Mouse (Mus musculus): ENCODE measurements around the gene Setd3. TPM values are rescaled to one million over a fixed set of nuclear protein-coding genes. Genes with fewer than 3 reads are reported as not detected.

The Setd3 gene
- total and polyA plus RNA-seq, 3 experiments = 40.1 to 59.9 TPM; not detected in 1

DNA sequence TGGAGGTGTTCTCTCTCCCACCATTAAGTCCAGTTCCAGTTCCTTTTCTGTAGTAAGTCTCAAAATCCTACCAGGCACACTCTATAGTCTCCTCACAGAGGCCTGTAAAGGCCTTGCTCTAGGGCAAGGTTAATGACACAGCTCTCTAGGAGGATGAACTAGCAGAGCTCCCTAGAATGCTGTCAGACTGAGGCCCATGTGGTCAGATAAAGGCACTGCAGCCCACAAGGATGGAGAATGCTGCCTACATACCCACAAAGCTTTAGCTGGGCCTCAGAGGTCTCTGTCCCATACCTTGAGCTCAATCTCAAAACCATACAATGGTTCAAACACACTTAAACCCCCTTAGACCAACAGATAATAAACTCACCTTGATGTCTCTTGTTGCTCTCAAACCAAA, 19.3 kb downstream of the Setd3 start:
- H3K9me3 ChIP-seq (replicated peaks; ENCODE audit: insufficient read depth, low read length) = no peaks in the 10 kb centered on the region
- TF ChIP-seq CTCF (IDR thresholded peaks at IDR 0.05 in 2 of 3, conservative IDR thresholded peaks at IDR 0.05 in 1 of 3; ENCODE audit: control insufficient read depth in 1 of 3, insufficient read depth in 1 of 3, low read depth in 2 of 3, low read length in 3 of 3, poor library complexity in 1 of 3, severe bottlenecking in 1 of 3) (peak in 1 of 3 experiments; percentile 17; a peak in 1 of 6 replicates), POLR2AphosphoS5 (IDR thresholded peaks at IDR 0.05; ENCODE audit: borderline replicate concordance, low read depth, low read length) (no peak), GATA1 (IDR thresholded peaks at IDR 0.05; ENCODE audit: low read depth, low read length) (no peak)
- peaks cover 0 to 12% of the 10 kb centered on the region in 2 experiments; a peak in 2 of 4 replicates for H3K36me3 ChIP-seq (ENCODE audit: control insufficient read depth in 1 of 2, insufficient read depth in 2 of 2, low read length in 2 of 2)
- DNase-seq (ENCODE audit: low read depth, low spot score) = no peak
- H3K4me1 ChIP-seq (ENCODE audit: control insufficient read depth in 1 of 2, insufficient read depth in 2 of 2, low read length in 2 of 2) = no peaks in the 10 kb centered on the region
- no peaks in the 10 kb centered on the region for H3K79me2 ChIP-seq (ENCODE audit: control insufficient read depth, insufficient read depth, low read length, poor library complexity)
- H3K27ac ChIP-seq (ENCODE audit: control insufficient read depth, low read depth, low read length) = no peak overlapping the region
- no peak overlapping the region for H3K4me3 ChIP-seq (ENCODE audit: control insufficient read depth in 1 of 2, insufficient read depth in 1 of 2, low read depth in 2 of 2, low read length in 2 of 2)
- H3K27me3 ChIP-seq (ENCODE audit: control insufficient read depth in 1 of 2, insufficient read depth in 2 of 2, low read length in 2 of 2) = no peaks in the 10 kb centered on the region
- no peak overlapping the region for H3K9ac ChIP-seq (ENCODE audit: control insufficient read depth, low read depth, low read length, poor library complexity, severe bottlenecking)

DNA sequence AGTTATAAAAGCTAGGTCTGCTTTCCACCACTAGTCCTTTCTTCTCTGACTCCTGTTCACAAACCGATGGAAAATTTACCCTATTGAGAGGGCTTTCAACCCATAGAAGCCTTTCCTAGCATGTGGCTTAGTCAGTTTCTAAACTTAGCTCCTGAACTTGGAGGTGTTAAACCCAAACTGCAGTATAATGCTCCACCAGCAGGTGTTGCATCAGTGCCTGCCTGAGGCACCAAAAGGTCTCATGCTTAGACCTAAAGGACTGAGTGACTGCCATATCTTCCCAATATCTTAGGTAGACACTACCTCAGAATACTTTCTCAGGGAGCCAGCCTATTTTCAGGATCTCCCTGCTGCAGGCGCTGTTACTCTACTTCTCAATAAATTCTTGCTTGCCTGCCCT, 26.4 kb downstream of the Setd3 start:
- Histone ChIP-seq H3K4me1 (ENCODE audit: control insufficient read depth in 1 of 2, insufficient read depth in 2 of 2, low read length in 2 of 2) (no peaks in the 10 kb centered on the region), H3K9me3 (replicated peaks; ENCODE audit: insufficient read depth, low read length) (no peaks in the 10 kb centered on the region), H3K27me3 (ENCODE audit: control insufficient read depth in 1 of 2, insufficient read depth in 2 of 2, low read length in 2 of 2) (no peaks in the 10 kb centered on the region), H3K79me2 (ENCODE audit: control insufficient read depth, insufficient read depth, low read length, poor library complexity) (no peaks in the 10 kb centered on the region), H3K4me3 (ENCODE audit: control insufficient read depth in 1 of 2, insufficient read depth in 1 of 2, low read depth in 2 of 2, low read length in 2 of 2) (no peak overlapping the region), H3K36me3 (ENCODE audit: control insufficient read depth in 1 of 2, insufficient read depth in 2 of 2, low read length in 2 of 2) (peaks cover 0 to 9% of the 10 kb centered on the region in 2 experiments; a peak in 2 of 4 replicates), H3K27ac (ENCODE audit: control insufficient read depth, low read depth, low read length) (no peak overlapping the region), H3K9ac (ENCODE audit: control insufficient read depth, low read depth, low read length, poor library complexity, severe bottlenecking) (no peak overlapping the region)
- peak; percentile 38 for DNase-seq (ENCODE audit: low read depth, low spot score)
- TF ChIP-seq CTCF (IDR thresholded peaks at IDR 0.05 in 2 of 3, conservative IDR thresholded peaks at IDR 0.05 in 1 of 3; ENCODE audit: control insufficient read depth in 1 of 3, insufficient read depth in 1 of 3, low read depth in 2 of 3, low read length in 3 of 3, poor library complexity in 1 of 3, severe bottlenecking in 1 of 3) = peak in 2 of 3 experiments; percentile 17 to 23; a peak in 2 of 6 replicates
- TF ChIP-seq POLR2A (IDR thresholded peaks at IDR 0.05; ENCODE audit: control insufficient read depth in 1 of 2, insufficient read depth in 1 of 2, low read depth in 1 of 2, low read length in 2 of 2, poor library complexity in 1 of 2) = no peak

- Histone ChIP-seq H3K27me3 (ENCODE audit: control insufficient read depth in 1 of 2, insufficient read depth in 2 of 2, low read length in 2 of 2) (no peaks in the 10 kb centered on the region), H3K36me3 (ENCODE audit: control insufficient read depth in 1 of 2, insufficient read depth in 2 of 2, low read length in 2 of 2) (peaks cover 0 to 7% of the 10 kb centered on the region in 2 experiments; a peak in 2 of 4 replicates), H3K9ac (ENCODE audit: control insufficient read depth, low read depth, low read length, poor library complexity, severe bottlenecking) (no peak overlapping the region)
Measured at GRCm38 (mm10) chr12:108149764-108150163, 29.4 kb downstream of the Setd3 start.

DNA sequence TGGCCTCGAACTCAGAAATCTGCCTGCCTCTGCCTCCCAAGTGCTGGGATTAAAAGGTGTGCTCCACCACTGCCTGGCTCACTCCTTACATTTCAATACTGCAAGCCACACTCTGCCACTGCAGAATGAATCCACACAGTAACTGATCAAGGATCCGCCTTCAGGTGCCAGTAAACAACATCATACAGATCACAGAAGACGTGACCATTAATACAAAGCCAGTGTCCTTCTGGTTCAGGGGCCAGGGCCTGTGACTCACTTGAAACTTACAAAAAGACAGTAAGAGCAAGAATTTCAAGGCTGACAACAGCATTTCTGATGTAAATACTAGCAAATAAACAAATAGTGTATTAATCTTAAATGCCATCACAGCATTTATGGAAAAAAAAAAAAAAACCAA, 33.9 kb downstream of the Setd3 start:
- peaks cover 0 to 3% of the 10 kb centered on the region in 2 experiments; a peak in 1 of 4 replicates for H3K4me1 ChIP-seq (ENCODE audit: control insufficient read depth in 1 of 2, insufficient read depth in 2 of 2, low read length in 2 of 2)
- H3K27me3 ChIP-seq (ENCODE audit: control insufficient read depth in 1 of 2, insufficient read depth in 2 of 2, low read length in 2 of 2) = no peaks in the 10 kb centered on the region
- no peak for TF ChIP-seq USF2 (IDR thresholded peaks at IDR 0.05; ENCODE audit: borderline replicate concordance in 1 of 2, insufficient read depth in 1 of 2, low read depth in 1 of 2, low read length in 2 of 2)
- no peak for TF ChIP-seq ZNF384 (IDR thresholded peaks at IDR 0.05; ENCODE audit: low read depth, low read length)
- TF ChIP-seq MAFK (IDR thresholded peaks at IDR 0.05; ENCODE audit: borderline replicate concordance, low read depth, low read length) = no peak
- TF ChIP-seq CTCF (IDR thresholded peaks at IDR 0.05 in 2 of 3, conservative IDR thresholded peaks at IDR 0.05 in 1 of 3; ENCODE audit: control insufficient read depth in 1 of 3, insufficient read depth in 1 of 3, low read depth in 2 of 3, low read length in 3 of 3, poor library complexity in 1 of 3, severe bottlenecking in 1 of 3) = no peak
- no peak for TF ChIP-seq POLR2AphosphoS2 (IDR thresholded peaks at IDR 0.05; ENCODE audit: low read length)
- no peak for TF ChIP-seq MYB (IDR thresholded peaks at IDR 0.05; ENCODE audit: low read depth, low read length)
- no peak for TF ChIP-seq KAT2A (conservative IDR thresholded peaks at IDR 0.05; ENCODE audit: low read depth, low read length)
- TF ChIP-seq TBP (IDR thresholded peaks at IDR 0.05; ENCODE audit: low read depth, low read length) = no peak
- H3K9ac ChIP-seq (ENCODE audit: control insufficient read depth, low read depth, low read length, poor library complexity, severe bottlenecking) = no peak overlapping the region
- no peak overlapping the region for H3K27ac ChIP-seq (ENCODE audit: control insufficient read depth, low read depth, low read length)
- peaks cover 0 to 5% of the 10 kb centered on the region in 2 experiments; a peak in 3 of 4 replicates for H3K36me3 ChIP-seq (ENCODE audit: control insufficient read depth in 1 of 2, insufficient read depth in 2 of 2, low read length in 2 of 2)
- H3K9me3 ChIP-seq (replicated peaks; ENCODE audit: insufficient read depth, low read length) = no peaks in the 10 kb centered on the region
- no peak overlapping the region for H3K4me3 ChIP-seq (ENCODE audit: control insufficient read depth in 1 of 2, insufficient read depth in 1 of 2, low read depth in 2 of 2, low read length in 2 of 2)
- H3K79me2 ChIP-seq (ENCODE audit: control insufficient read depth, insufficient read depth, low read length, poor library complexity) = no peaks in the 10 kb centered on the region
- DNase-seq (ENCODE audit: low read depth, low spot score) = no peak

More at GRCm38 (mm10) chr12:108149764-108150163, 29.4 kb downstream of the Setd3 start:
- Histone ChIP-seq H3K79me2 (ENCODE audit: control insufficient read depth, insufficient read depth, low read length, poor library complexity) (no peaks in the 10 kb centered on the region), H3K4me3 (ENCODE audit: control insufficient read depth in 1 of 2, insufficient read depth in 1 of 2, low read depth in 2 of 2, low read length in 2 of 2) (no peak overlapping the region), H3K9me3 (replicated peaks; ENCODE audit: insufficient read depth, low read length) (no peaks in the 10 kb centered on the region), H3K4me1 (ENCODE audit: control insufficient read depth in 1 of 2, insufficient read depth in 2 of 2, low read length in 2 of 2) (no peaks in the 10 kb centered on the region), H3K27ac (ENCODE audit: control insufficient read depth, low read depth, low read length) (no peak overlapping the region)
- peak in 2 of 3 experiments; percentile 12 to 32; a peak in 3 of 6 replicates for TF ChIP-seq CTCF (IDR thresholded peaks at IDR 0.05 in 2 of 3, conservative IDR thresholded peaks at IDR 0.05 in 1 of 3; ENCODE audit: control insufficient read depth in 1 of 3, insufficient read depth in 1 of 3, low read depth in 2 of 3, low read length in 3 of 3, poor library complexity in 1 of 3, severe bottlenecking in 1 of 3)
- TF ChIP-seq GATA1 (IDR thresholded peaks at IDR 0.05; ENCODE audit: low read depth, low read length) = no peak
- DNase-seq (ENCODE audit: low read depth, low spot score) = peak; percentile 18

Data from MEL (cell line).